Mouse (Mus musculus) natural killer cell, adult 2 months (primary cell): Measurements from ENCODE around the gene Astl.

ENCODE experiments used
- DNase-seq, 2 experiments: peaks; one replicate each; pipeline ENCODE4 v3.0.0; 2022; ENCODE audit warnings: low spot score in 2 of 2

The Astl gene

DNA sequence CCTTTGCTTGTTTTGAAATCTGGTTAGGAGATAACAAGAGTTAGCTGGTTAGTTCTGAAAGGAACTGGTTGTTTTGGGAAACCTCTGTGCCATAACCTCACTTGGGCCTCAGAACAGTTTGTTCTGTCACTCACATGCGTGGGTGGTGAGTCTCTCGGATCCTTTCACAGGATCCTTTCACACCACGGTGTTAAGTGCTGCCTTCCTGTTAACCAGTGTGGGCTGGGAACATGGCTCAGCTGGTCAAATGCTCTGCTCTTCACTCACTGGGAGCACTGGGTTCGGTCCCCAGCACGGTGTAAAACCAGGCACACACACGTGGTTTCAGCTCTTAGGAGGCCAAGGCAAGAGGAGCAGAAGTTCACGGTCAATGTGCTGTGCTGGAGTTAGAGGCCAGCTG lies 14.0 kb upstream of the Astl start:
- peak; percentile 44 to 63 for DNase-seq

GRCm38 (mm10) chr2:127328090-127328851 lies 10.2 kb upstream of the Astl start:
- no peak for DNase-seq

- peak; percentile 81 to 84 for DNase-seq
These were observed 5.5 kb upstream of the Astl start for GRCm38 (mm10) chr2:127332807-127333570.

DNA sequence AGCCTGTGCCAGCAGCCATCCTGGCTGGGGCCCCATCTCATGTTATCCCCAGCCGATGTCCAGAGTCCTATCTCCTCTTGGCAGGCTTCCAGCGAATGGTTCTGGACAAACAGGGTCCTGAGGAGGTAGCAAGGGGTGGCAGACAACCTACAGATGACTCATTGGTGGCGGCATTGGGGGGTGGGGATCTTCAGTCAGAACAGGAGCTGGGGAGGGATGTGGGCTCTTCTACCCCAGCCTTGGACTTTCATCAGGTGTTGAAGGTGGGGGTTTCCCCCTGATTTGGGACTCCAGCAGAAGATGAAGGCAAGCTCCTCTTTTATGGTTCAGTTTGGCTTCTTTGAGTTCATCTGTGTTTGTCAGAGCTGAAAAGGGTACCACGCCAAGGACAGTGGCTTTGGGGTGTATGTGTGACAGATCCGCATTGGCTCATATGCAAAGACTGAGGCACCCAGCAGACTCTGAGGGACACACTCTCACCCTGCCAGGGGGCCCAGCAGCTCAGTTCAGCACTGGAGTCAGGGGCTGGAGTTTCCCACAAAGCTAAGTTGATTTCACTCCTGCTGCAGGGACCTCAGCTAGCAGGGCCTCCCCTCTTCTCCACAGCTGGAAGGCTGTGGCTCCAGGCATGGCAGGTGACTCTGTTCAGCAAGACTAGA lies 4.4 kb upstream of the Astl start:
- peak; percentile 86 to 91 for DNase-seq

DNA sequence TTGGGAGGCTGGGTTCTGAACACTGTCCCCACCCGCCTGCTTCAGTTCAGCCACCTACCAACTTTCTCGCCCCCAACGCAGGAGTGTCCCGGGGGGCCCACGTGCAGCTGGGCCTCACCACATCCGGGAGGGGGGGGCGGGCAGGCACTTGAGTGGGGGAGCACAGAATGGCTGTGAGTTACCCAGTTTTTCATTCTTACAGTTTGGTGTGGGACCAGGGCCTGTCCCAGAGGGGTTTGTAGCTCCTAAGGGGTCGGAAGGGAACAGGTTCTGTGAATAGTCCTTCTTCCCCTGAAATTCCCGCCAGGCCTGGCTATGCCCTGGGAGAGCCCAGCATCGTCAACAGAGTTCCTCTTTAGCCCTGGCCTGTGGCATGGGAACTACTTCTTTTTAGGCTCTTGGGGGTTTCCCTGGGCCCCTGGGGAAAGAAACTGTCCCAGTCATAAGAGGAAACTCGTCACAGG lies 3.3 kb upstream of the Astl start:
- peak; percentile 89 to 92 for DNase-seq

- peak; percentile 98 for DNase-seq
These were observed 2.5 kb upstream of the Astl start, which contains the start of gene Dusp2 for GRCm38 (mm10) chr2:127335767-127336496. Gene Dusp2 (plus strand): TSS chr2:127336159.

GRCm38 (mm10) chr2:127336497-127336832 lies 2.0 kb upstream of the Astl start:
- DNase-seq, result no peak

- no peak for DNase-seq
These were observed 1.6 kb upstream of the Astl start for GRCm38 (mm10) chr2:127336885-127337284.

GRCm38 (mm10) chr2:127337531-127337930 lies 908 bp upstream of the Astl start:
- DNase-seq, result peak; percentile 46 to 59

GRCm38 (mm10) chr2:127338012-127338411 lies 427 bp upstream of the Astl start:
- DNase-seq, result peak; percentile 69 to 83

DNA sequence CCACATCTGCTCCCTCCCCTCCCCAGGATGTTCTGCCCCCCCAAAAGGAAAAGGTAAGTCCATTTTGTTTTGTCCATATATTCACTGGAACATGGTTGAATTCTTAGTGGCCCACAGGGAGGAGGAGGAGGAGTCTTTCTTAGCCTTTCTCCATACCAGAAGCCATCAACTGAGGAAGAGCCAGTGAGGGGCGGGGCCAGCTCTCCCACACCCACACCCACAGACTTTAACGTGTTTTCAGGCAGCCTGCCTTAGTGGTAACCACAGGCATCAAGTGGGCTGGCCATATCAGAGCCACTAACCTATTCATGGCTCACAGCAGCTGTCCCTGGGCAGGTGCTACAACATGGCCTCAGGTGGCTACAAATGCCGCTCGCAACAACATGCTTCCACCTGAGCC lies 394 bp downstream of the Astl start:
- DNase-seq, result peak; percentile 80 to 85

- DNase-seq, result no peak
These were observed 823 bp downstream of the Astl start for GRCm38 (mm10) chr2:127339262-127339661.

GRCm38 (mm10) chr2:127341159-127341558 lies 2.7 kb downstream of the Astl start:
- peak; percentile 55 to 69 for DNase-seq

- peak in 1 of 2 experiments; percentile 41 for DNase-seq
These were observed 7.9 kb downstream of the Astl start for GRCm38 (mm10) chr2:127346334-127346733.

GRCm38 (mm10) chr2:127347147-127347985 lies 8.9 kb downstream of the Astl start:
- no peak for DNase-seq

DNA sequence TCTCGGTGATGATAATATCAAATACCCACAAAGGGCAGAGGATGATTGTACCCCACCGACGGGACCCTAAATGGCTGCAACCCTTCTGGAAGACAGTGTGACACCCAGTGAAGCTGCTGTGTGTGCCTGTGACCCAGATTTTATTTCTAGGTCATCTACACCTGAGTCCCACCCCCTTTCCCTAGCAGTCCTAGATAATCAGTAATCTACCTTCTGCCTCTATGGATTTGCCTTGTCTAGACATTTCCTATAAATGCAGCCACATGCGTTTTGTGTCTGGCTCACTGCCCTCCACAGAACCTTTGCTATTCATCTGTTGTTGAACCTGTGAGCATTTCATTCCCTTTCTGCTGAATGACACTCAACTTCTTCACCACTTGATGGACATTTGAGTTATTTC lies 15.4 kb downstream of the Astl start:
- no peak for DNase-seq

- peak; percentile 73 to 78 for DNase-seq
These were observed 24.2 kb downstream of the Astl start, which contains the start of gene Adra2b for GRCm38 (mm10) chr2:127362459-127363281. Gene Adra2b (plus strand): TSS chr2:127363208.

DNA sequence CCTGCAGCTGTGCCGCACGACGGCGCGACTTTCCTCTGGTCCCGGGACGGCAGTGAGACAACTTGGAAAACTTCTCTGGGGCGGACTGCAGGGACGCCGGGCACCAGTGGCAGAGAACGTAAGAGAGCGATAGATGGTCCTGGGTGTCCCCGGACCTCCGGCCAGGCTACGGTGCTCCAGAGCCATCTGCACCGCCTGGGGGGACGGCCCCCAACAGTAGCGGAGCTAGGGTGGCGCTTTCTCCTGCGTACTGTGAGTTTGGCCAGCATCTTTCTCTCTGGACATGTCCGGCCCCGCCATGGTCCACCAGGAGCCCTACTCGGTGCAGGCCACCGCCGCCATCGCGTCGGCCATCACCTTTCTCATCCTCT lies 24.8 kb downstream of the Astl start:
- DNase-seq, result no peak

DNA sequence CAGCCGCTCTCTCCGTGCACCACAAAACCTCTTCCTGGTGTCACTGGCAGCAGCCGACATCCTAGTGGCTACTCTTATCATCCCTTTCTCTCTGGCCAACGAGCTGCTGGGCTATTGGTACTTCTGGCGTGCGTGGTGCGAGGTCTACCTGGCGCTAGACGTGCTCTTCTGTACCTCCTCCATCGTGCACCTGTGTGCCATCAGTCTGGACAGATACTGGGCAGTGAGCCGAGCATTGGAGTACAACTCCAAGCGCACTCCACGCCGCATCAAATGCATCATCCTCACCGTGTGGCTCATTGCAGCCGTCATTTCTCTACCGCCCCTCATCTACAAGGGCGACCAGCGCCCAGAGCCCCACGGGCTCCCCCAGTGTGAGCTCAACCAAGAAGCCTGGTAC lies 25.3 kb downstream of the Astl start:
- DNase-seq, result peak in 1 of 2 experiments; percentile 10

- no peak for DNase-seq
These were observed 26.0 kb downstream of the Astl start for GRCm38 (mm10) chr2:127364452-127364851.
